Mouse (Mus musculus): ENCODE results near the gene Hoxc12. TPM values are rescaled to one million over a fixed set of nuclear protein-coding genes. Genes with fewer than 3 reads are reported as not detected.

Gene Hoxc12
- total RNA-seq (2017): not detected in 2 replicates

DNA sequence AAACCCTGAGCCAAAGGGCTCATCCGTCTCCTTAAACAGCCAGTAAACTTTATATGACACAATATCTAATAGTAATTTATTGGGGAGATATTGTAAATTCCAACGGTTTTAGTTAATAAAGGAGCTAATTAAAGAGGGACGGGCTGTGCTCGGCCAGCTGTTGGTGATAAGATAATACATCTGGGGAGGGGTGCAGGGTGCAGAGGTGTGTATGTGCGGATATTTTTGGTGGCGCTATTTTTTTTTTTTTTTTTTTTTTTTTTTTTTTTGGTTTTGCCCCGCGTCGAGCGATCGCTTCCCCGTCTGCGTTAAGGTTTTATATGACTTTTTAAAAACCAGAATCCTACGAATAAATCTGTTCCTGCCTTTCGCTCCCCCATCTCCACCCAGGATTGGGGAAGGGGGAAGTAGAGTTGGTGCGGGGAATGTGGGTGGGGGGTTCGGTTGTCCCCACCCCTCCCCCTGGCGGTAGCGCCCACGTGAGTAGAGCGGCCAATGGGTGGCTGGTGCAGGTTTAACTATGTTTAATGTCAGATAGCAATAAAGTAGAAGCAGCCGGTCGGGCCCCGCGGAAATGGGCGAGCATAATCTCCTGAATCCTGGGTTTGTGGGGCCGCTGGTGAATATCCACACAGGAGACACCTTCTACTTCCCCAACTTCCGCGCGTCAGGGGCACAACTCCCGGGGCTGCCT is at the start of gene Hoxc12:
TSS of gene Hoxc12 (plus strand) at position 479 of the 694 bp plus-strand sequence.
- no peak for ATAC-seq (replicated peaks in 1 of 2; ENCODE audit: insufficient read depth in 1 of 2, low FRiP score in 2 of 2, low TSS enrichment in 1 of 2, low read depth in 1 of 2, poor library complexity in 2 of 2, severe bottlenecking in 2 of 2)

- ATAC-seq (replicated peaks in 1 of 2; ENCODE audit: insufficient read depth in 1 of 2, low FRiP score in 2 of 2, low TSS enrichment in 1 of 2, low read depth in 1 of 2, poor library complexity in 2 of 2, severe bottlenecking in 2 of 2): no peak
Observed at GRCm38 (mm10) chr15:102895115-102895514, 41.4 kb upstream of the Hoxc12 start.

GRCm38 (mm10) chr15:102904946-102905345 is 31.6 kb upstream of the Hoxc12 start:
- ATAC-seq (replicated peaks in 1 of 2; ENCODE audit: insufficient read depth in 1 of 2, low FRiP score in 2 of 2, low TSS enrichment in 1 of 2, low read depth in 1 of 2, poor library complexity in 2 of 2, severe bottlenecking in 2 of 2): no peak

- ATAC-seq (replicated peaks in 1 of 2; ENCODE audit: insufficient read depth in 1 of 2, low FRiP score in 2 of 2, low TSS enrichment in 1 of 2, low read depth in 1 of 2, poor library complexity in 2 of 2, severe bottlenecking in 2 of 2): no peak
Observed at GRCm38 (mm10) chr15:102909536-102909935, 27.0 kb upstream of the Hoxc12 start.

- no peak for ATAC-seq (replicated peaks in 1 of 2; ENCODE audit: insufficient read depth in 1 of 2, low FRiP score in 2 of 2, low TSS enrichment in 1 of 2, low read depth in 1 of 2, poor library complexity in 2 of 2, severe bottlenecking in 2 of 2)
Observed at GRCm38 (mm10) chr15:102910038-102910437, 26.5 kb upstream of the Hoxc12 start.

DNA sequence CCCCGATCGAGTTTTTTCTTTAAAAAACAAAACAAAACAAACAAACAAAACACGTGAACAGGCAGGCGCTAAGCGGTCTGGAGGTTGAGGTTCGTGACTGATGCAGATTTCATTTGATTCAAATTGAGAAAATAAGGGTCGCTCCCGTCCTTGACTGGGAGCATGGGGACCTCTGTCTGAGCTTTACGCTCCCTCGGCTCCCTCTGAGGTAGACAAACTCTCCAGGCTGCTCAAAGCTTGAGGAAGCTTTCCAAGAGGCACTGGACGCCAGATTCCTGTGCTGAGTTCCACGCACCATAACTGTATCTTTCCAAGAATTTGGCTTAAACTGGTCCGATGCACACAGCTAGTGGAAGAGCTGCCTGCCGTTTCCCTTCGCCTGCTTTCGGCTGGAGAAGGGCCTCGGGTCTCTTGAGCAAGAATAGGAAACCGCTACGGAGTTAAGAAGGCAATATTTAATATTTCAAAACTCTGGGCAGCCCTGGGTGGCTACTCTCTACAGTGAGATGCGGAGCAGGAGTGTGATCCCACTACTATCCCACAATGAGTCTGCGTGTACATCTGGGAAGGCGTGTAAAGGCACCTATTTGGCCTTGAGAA is 26.0 kb upstream of the Hoxc12 start:
- ATAC-seq (replicated peaks in 1 of 2; ENCODE audit: insufficient read depth in 1 of 2, low FRiP score in 2 of 2, low TSS enrichment in 1 of 2, low read depth in 1 of 2, poor library complexity in 2 of 2, severe bottlenecking in 2 of 2): no peak

DNA sequence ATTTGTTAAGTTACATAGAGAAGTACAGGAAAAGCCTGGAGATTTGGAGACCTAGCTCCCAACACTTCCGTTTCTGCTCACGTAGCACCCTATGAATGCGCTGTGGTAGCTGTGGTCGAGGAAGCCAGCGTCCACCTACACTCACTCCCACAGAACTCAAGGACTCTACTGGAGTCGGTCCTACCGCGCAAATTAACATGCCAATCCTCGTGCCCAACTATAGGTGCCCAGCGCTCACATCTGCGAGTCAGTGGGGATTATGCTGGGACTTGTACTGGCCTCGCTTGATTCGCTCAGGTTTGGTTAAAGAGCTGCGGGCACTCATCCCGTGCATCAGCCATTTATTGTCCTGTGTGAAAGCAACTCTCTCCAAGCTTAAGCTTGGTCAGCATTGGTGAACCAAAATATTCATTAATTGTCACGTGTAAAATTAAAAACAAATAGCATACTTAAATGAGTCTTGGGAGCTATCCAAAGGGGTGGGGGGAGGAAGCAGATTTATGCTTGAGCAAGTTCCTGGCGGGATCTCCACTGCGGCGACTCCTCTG is 23.4 kb upstream of the Hoxc12 start:
- ATAC-seq (replicated peaks in 1 of 2; ENCODE audit: insufficient read depth in 1 of 2, low FRiP score in 2 of 2, low TSS enrichment in 1 of 2, low read depth in 1 of 2, poor library complexity in 2 of 2, severe bottlenecking in 2 of 2): no peak

GRCm38 (mm10) chr15:102917972-102918572 is 18.5 kb upstream of the Hoxc12 start:
- no peak for ATAC-seq (replicated peaks in 1 of 2; ENCODE audit: insufficient read depth in 1 of 2, low FRiP score in 2 of 2, low TSS enrichment in 1 of 2, low read depth in 1 of 2, poor library complexity in 2 of 2, severe bottlenecking in 2 of 2)

GRCm38 (mm10) chr15:102918611-102919265 is 17.8 kb upstream of the Hoxc12 start:
- no peak for ATAC-seq (replicated peaks in 1 of 2; ENCODE audit: insufficient read depth in 1 of 2, low FRiP score in 2 of 2, low TSS enrichment in 1 of 2, low read depth in 1 of 2, poor library complexity in 2 of 2, severe bottlenecking in 2 of 2)

DNA sequence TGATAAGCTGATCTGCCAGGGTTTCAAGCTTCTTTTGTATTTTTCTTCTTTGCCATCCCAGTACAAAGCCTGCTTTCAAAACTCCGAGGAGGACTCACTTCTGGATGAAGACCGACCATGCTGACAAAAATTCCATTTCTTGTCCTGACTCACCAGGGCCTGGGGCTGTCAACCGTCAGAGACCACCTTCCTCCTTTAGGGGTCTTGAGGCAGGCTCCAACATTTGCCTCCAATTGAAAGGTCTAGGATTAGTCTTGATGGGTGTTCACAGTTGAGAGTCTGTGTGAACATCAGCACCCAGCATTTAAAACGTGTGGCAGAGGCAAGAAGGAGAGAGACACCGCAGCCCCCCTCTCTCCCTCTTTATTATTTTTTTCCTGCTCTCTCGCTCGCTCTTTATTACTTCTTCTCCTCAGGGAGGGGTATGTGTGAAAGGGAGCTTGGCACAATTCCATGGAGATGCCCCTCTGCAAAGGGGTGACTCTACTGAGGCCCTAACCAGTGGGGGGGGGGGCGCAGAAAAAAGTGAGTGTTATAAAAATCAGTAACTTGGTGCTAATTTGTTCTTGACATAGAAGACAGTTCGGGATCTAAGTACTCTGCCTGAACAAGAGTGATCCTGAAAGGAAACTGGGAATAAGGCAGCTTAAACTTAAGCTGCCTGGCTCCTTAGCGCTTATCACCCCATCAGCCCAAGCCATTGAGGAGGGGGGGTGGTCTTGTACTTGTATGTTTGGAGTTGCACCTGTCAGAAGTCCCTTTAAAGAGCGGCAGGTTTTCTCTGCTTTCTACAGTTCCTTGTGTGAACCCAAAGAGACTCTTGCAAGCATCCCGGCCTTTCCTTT is 17.0 kb upstream of the Hoxc12 start:
- no peak for ATAC-seq (replicated peaks in 1 of 2; ENCODE audit: insufficient read depth in 1 of 2, low FRiP score in 2 of 2, low TSS enrichment in 1 of 2, low read depth in 1 of 2, poor library complexity in 2 of 2, severe bottlenecking in 2 of 2)

DNA sequence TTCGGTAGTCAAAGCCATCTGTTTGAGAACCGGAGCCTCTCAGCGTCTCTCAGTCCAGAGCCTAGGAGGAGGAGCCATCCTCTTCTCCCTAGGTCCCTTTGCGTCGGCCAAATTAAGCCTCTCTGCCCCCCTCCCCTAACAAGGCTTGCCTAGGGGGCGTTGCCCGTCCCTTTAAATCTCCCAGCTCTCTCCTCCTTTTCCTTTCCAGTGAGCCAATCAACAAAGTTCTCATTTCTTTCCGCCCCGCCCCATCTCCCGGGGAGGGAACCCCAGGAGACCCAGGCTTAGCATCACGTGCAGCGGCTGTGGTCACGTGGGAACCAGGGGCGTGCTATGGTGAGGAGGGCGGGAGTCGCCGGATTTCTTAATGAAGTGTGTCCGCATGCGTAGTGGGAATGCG is 15.9 kb upstream of the Hoxc12 start:
- ATAC-seq (replicated peaks in 1 of 2; ENCODE audit: insufficient read depth in 1 of 2, low FRiP score in 2 of 2, low TSS enrichment in 1 of 2, low read depth in 1 of 2, poor library complexity in 2 of 2, severe bottlenecking in 2 of 2): 0 out of 4 replicates have a peak, but pooled peaks of 1 of the 2 experiments have one; percentile 31

DNA sequence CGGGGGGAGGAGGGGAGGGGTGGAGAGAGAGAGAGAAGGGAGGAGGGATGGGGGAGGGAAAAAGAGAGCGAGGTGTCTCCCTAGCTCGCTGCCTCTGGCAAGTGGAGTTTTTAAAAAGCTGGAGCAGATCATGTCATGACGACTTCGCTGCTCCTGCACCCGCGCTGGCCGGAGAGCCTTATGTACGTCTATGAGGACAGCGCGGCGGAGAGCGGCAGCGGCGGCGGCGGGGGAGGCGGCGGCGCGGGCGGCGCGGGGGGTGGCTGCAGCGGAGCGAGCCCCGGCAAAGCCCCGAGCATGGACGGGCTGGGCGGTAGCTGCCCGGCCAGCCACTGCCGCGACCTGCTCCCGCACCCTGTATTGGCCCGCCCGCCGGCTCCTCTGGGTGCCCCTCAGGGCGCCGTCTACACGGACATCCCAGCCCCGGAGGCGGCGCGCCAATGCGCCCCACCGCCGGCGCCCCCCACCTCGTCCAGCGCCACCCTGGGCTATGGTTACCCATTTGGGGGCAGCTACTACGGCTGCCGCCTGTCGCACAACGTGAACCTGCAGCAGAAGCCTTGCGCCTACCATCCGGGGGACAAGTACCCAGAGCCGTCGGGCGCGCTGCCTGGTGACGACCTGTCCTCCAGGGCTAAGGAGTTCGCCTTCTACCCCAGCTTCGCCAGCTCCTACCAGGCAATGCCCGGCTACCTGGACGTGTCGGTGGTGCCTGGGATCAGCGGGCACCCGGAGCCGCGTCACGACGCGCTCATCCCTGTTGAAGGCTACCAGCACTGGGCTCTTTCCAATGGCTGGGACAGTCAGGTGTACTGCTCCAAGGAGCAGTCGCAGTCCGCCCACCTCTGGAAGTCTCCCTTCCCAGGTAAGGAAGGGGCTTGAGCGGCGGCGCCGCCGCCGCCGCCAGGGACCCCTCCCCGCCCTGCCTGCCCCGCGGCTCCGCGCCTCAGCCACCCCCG is 15.2 kb upstream of the Hoxc12 start, which contains the start of gene Hoxc13:
TSS of gene Hoxc13 (plus strand) at position 51 of the 959 bp plus-strand sequence.
- no peak for ATAC-seq (replicated peaks in 1 of 2; ENCODE audit: insufficient read depth in 1 of 2, low FRiP score in 2 of 2, low TSS enrichment in 1 of 2, low read depth in 1 of 2, poor library complexity in 2 of 2, severe bottlenecking in 2 of 2)

GRCm38 (mm10) chr15:102922012-102922362 is 14.6 kb upstream of the Hoxc12 start:
- no peak for ATAC-seq (replicated peaks in 1 of 2; ENCODE audit: insufficient read depth in 1 of 2, low FRiP score in 2 of 2, low TSS enrichment in 1 of 2, low read depth in 1 of 2, poor library complexity in 2 of 2, severe bottlenecking in 2 of 2)

- ATAC-seq (replicated peaks in 1 of 2; ENCODE audit: insufficient read depth in 1 of 2, low FRiP score in 2 of 2, low TSS enrichment in 1 of 2, low read depth in 1 of 2, poor library complexity in 2 of 2, severe bottlenecking in 2 of 2): no peak
Observed at GRCm38 (mm10) chr15:102922636-102923500, 13.7 kb upstream of the Hoxc12 start.

- ATAC-seq (replicated peaks in 1 of 2; ENCODE audit: insufficient read depth in 1 of 2, low FRiP score in 2 of 2, low TSS enrichment in 1 of 2, low read depth in 1 of 2, poor library complexity in 2 of 2, severe bottlenecking in 2 of 2): no peak
Observed at GRCm38 (mm10) chr15:102927032-102927645, 9.4 kb upstream of the Hoxc12 start.

All from hematopoietic stem cell, adult 5-6 weeks (primary cell).